Mouse (Mus musculus) lung, embryonic 16.5 days (tissue): ENCODE measurements around the gene Kif1bp. TPM values are rescaled to one million over a fixed set of nuclear protein-coding genes. Genes with fewer than 3 reads are reported as not detected.
"Not testable (repeated sequence)": the region's sequence is repeated elsewhere in the genome, so short reads cannot be mapped to it uniquely, and the experiment has no call there.

Source experiments
- ATAC-seq: fragments of 200-750 bp; cut with Nextera tagmentation; 2 replicates; pipeline ENCODE4 v1.8.0; 2017; ENCODE audit warnings: low read depth, mild to moderate bottlenecking, moderate library complexity
- H3K27ac ChIP-seq: fragments of 300-500 bp; sonication (generic); 2 replicates; pipeline ENCODE4 v1.5.1; 2014; ENCODE audit warnings: mild to moderate bottlenecking, control low read depth, low read length
- H3K27me3 ChIP-seq: fragments of 300-500 bp; sonication (generic); 2 replicates; pipeline ENCODE4 v1.6.1; 2014; ENCODE audit warnings: low read depth, low read length, mixed read lengths; ENCODE audit not compliant: control insufficient read depth, insufficient read depth
- H3K36me3 ChIP-seq: fragments of 300-500 bp; sonication (generic); 2 replicates; pipeline ENCODE4 v1.6.1; 2014; ENCODE audit warnings: low read length; ENCODE audit not compliant: control insufficient read depth, insufficient read depth
- H3K4me1 ChIP-seq: fragments of 300-500 bp; sonication (generic); replicated peaks from 2 replicates; pipeline ENCODE4 v1.6.1; 2014; ENCODE audit warnings: low read length, mixed read lengths; ENCODE audit not compliant: control insufficient read depth, insufficient read depth
- H3K4me2 ChIP-seq: fragments of 300-500 bp; sonication (generic); 2 replicates; pipeline ENCODE4 v1.6.1; 2014; ENCODE audit warnings: low read depth, low read length, control low read depth
- H3K4me3 ChIP-seq: fragments of 300-500 bp; sonication (generic); 2 replicates; pipeline ENCODE4 v1.5.1; 2014; ENCODE audit warnings: mild to moderate bottlenecking, low read length, control low read depth
- H3K9ac ChIP-seq: fragments of 300-500 bp; sonication (generic); 2 replicates; pipeline ENCODE4 v1.6.1; 2014; ENCODE audit warnings: low read length, control low read depth
- H3K9me3 ChIP-seq: fragments of 300-500 bp; sonication (generic); 2 replicates; pipeline ENCODE4 v1.6.1; 2016; ENCODE audit warnings: low read length; ENCODE audit not compliant: control insufficient read depth
- WGBS: fragments of 180-500 bp; shearing (Covaris S2); extraction: QIAGEN DNeasy Blood & Tissue Kit; methylation state at CpG from one replicate; pipeline ENCODE4 v1.1.7; 2014; 5-methylcytosine and 5-hydroxymethylcytosine counted together
- polyA plus RNA-seq: library from polyadenylated mRNA; unstranded; fragments of >200 nt; fragmentation: Nextera tagmentation; extraction: Ambion mirVana; gene quantifications from 2 replicates; pipeline ENCODE4 v1.2.1, GENCODE M21; 2015

Gene Kif1bp
- polyA plus RNA-seq, 1 experiment from 2014 or later: 32.1 TPM

- Histone ChIP-seq H3K4me1 (no peaks in the 10 kb centered on the region), H3K4me3 (no peak overlapping the region), H3K36me3 (no peaks in the 10 kb centered on the region), H3K9ac (no peak overlapping the region), H3K27me3 (no peaks in the 10 kb centered on the region), H3K9me3 (no peaks in the 10 kb centered on the region), H3K27ac (no peak overlapping the region), H3K4me2 (no peak overlapping the region)
- peak; percentile 41; the same call in 1 of the 2 replicates for ATAC-seq
- 22% methylated on average over 15 of the region's 15 CpGs for WGBS
Measured at GRCm38 (mm10) chr10:62500088-62500915, 78.0 kb downstream of the Kif1bp start.

- H3K4me1 ChIP-seq, H3K4me2 ChIP-seq, H3K27ac ChIP-seq, H3K9ac ChIP-seq, H3K9me3 ChIP-seq, ATAC-seq, H3K36me3 ChIP-seq, H3K4me3 ChIP-seq, H3K27me3 ChIP-seq: not testable (repeated sequence)
- 80% methylated on average over 3 of the region's 3 CpGs for WGBS
Measured at GRCm38 (mm10) chr10:62491681-62492080, 86.6 kb downstream of the Kif1bp start.

Other genes with a start within 250 kb of the Kif1bp start
- 39.3 and 46.0 TPM in 2 replicates for gene Hk1, start 198.5 kb downstream of the Kif1bp start, polyA plus RNA-seq
- 4.3 and 4.4 TPM in 2 replicates for gene Hkdc1, start 156.0 kb downstream of the Kif1bp start, polyA plus RNA-seq
- 0.50 and 0.55 TPM in 2 replicates for gene 4930507D05Rik, start 129.0 kb downstream of the Kif1bp start, polyA plus RNA-seq
- gene Supv3l1, start 128.7 kb downstream of the Kif1bp start, polyA plus RNA-seq: 22.2 and 24.2 TPM in 2 replicates
- gene Vps26a, start 91.7 kb downstream of the Kif1bp start, polyA plus RNA-seq: 81.6 and 86.1 TPM in 2 replicates
- gene Srgn, start 51.0 kb downstream of the Kif1bp start, polyA plus RNA-seq: 52.4 and 54.1 TPM in 2 replicates
- 14.2 and 17.4 TPM in 2 replicates for gene Ddx21, start 23.8 kb upstream of the Kif1bp start, polyA plus RNA-seq
- 115 and 120 TPM in 2 replicates for gene Ddx50, start 72.8 kb upstream of the Kif1bp start, polyA plus RNA-seq
- 4.6 and 5.7 TPM in 2 replicates for gene Stox1, start 147.7 kb upstream of the Kif1bp start, polyA plus RNA-seq
- gene Ccar1, start 213.8 kb upstream of the Kif1bp start, polyA plus RNA-seq: 125 and 130 TPM in 2 replicates